Mouse (Mus musculus) retina, postnatal 7 days (tissue): ENCODE results near the gene Col23a1.
"Not testable (repeated sequence)": the region's sequence is repeated elsewhere in the genome, so short reads cannot be mapped to it uniquely, and the experiment has no call there.

Experiments
- DNase-seq: peaks from one replicate; pipeline ENCODE4 v3.0.0-alpha.2; 2012; ENCODE audit warnings: low read depth, low spot score

Gene Col23a1

GRCm38 (mm10) chr11:51619409-51620060 is 329.8 kb downstream of the Col23a1 start, which contains the start of gene Nhp2:
TSS of gene Nhp2 (plus strand) at chr11:51619735.
- DNase-seq = peak; percentile 99

- no peak for DNase-seq
Observed at GRCm38 (mm10) chr11:51620084-51620483, 330.4 kb downstream of the Col23a1 start.

- DNase-seq = no peak
Observed at GRCm38 (mm10) chr11:51621776-51622175, 332.1 kb downstream of the Col23a1 start.

GRCm38 (mm10) chr11:51622971-51623491 is 333.3 kb downstream of the Col23a1 start:
- no peak for DNase-seq

- DNase-seq = no peak
Observed at GRCm38 (mm10) chr11:51625187-51625820, 335.6 kb downstream of the Col23a1 start.

GRCm38 (mm10) chr11:51627425-51627824 is 337.7 kb downstream of the Col23a1 start:
- no peak for DNase-seq

- DNase-seq = no peak
Observed at GRCm38 (mm10) chr11:51627907-51628306, 338.2 kb downstream of the Col23a1 start.

- no peak for DNase-seq
Observed at GRCm38 (mm10) chr11:51629651-51630314, 340.1 kb downstream of the Col23a1 start.

GRCm38 (mm10) chr11:51632130-51632753 is 342.5 kb downstream of the Col23a1 start:
- no peak for DNase-seq

- not testable (repeated sequence) for DNase-seq
Observed at GRCm38 (mm10) chr11:51633200-51633599, 343.5 kb downstream of the Col23a1 start.
